Mouse (Mus musculus): ENCODE results near the gene Olfr922.

- no peak for TF ChIP-seq CTCF (IDR thresholded peaks at IDR 0.05; ENCODE audit: extremely low read depth, insufficient read length, insufficient replicate concordance, low read depth, low read length)
- TF ChIP-seq POLR2A (IDR thresholded peaks at IDR 0.05; ENCODE audit: low read depth, low read length), result no peak
Measured at GRCm38 (mm10) chr9:38772768-38773167, 41.6 kb upstream of the Olfr922 start, which contains the start of gene Olfr921.
